Mouse (Mus musculus) kidney, postnatal 0 days (tissue): ENCODE measurements around the gene Masp1. TPM values are rescaled to one million over a fixed set of nuclear protein-coding genes. Genes with fewer than 3 reads are reported as not detected.
A peak's percentile ranks its signal among the peaks of the same experiment; 100 is the strongest.

Source experiments
- ATAC-seq: fragments of 200-750 bp; cut with Nextera tagmentation; replicated peaks from 2 replicates; pipeline ENCODE4 v1.8.0; 2017; ENCODE audit warnings: low read depth, moderate number of reproducible peaks, moderate TSS enrichment, moderate library complexity; ENCODE audit not compliant: low FRiP score
- DNase-seq: peaks from one replicate; pipeline ENCODE4 v3.0.0-alpha.2; 2016; ENCODE audit warnings: low spot score
- H3K27ac ChIP-seq: fragments of 300-500 bp; sonication (generic); 2 replicates; pipeline ENCODE4 v1.5.1; 2014; ENCODE audit warnings: mild to moderate bottlenecking
- H3K27me3 ChIP-seq: fragments of 300-500 bp; sonication (generic); 2 replicates; pipeline ENCODE4 v1.6.1; 2014; ENCODE audit warnings: low read length, mixed read lengths; ENCODE audit not compliant: insufficient read depth
- H3K36me3 ChIP-seq: fragments of 300-500 bp; sonication (generic); 2 replicates; pipeline ENCODE4 v1.6.1; 2014; ENCODE audit warnings: low read length, mixed read lengths; ENCODE audit not compliant: insufficient read depth
- H3K4me1 ChIP-seq: fragments of 300-500 bp; sonication (generic); replicated peaks from 2 replicates; pipeline ENCODE4 v1.6.1; 2014; ENCODE audit warnings: antibody characterized with exemption, low read length, mixed read lengths; ENCODE audit not compliant: insufficient read depth
- H3K4me2 ChIP-seq: fragments of 300-500 bp; sonication (generic); 2 replicates; pipeline ENCODE4 v1.6.1; 2014; ENCODE audit warnings: mild to moderate bottlenecking, low read length, moderate library complexity, mixed read lengths
- H3K4me3 ChIP-seq: fragments of 300-500 bp; sonication (generic); replicated peaks from 2 replicates; pipeline ENCODE4 v1.5.1; 2014; ENCODE audit warnings: low read depth, low read length
- H3K9ac ChIP-seq: fragments of 300-500 bp; sonication (generic); 2 replicates; pipeline ENCODE4 v1.6.1; 2014; ENCODE audit warnings: low read depth, low read length
- H3K9me3 ChIP-seq: fragments of 300-500 bp; sonication (generic); replicated peaks from 2 replicates; pipeline ENCODE4 v1.6.1; 2016; ENCODE audit warnings: low read length, inconsistent platforms, mixed read lengths
- CTCF ChIP-seq: IDR thresholded peaks from 2 replicates; pipeline ENCODE4 v1.5.1; 2016; ENCODE audit warnings: antibody characterized with exemption, low read depth, mild to moderate bottlenecking, moderate library complexity
- WGBS: fragments of 180-500 bp; shearing (Covaris S2); extraction: QIAGEN DNeasy Blood & Tissue Kit; methylation state at CpG from one replicate; pipeline ENCODE4 v1.1.7; 2014; 5-methylcytosine and 5-hydroxymethylcytosine counted together
- polyA plus RNA-seq: library from polyadenylated mRNA; unstranded; fragments of >200 nt; fragmentation: Nextera tagmentation; extraction: Ambion mirVana; gene quantifications from 2 replicates; pipeline ENCODE4 v1.2.1, GENCODE M21; 2015

The Masp1 gene
- polyA plus RNA-seq, 1 experiment from 2014 or later, result 3.3 TPM

- peak; percentile 81 for DNase-seq
- no peaks in the 10 kb centered on the region for H3K27me3 ChIP-seq
- no peak overlapping the region for H3K9ac ChIP-seq
- H3K4me2 ChIP-seq, result no peak overlapping the region
- WGBS, result 43% methylated on average over 8 of the region's 8 CpGs
- H3K9me3 ChIP-seq, result no peaks in the 10 kb centered on the region
- no peaks in the 10 kb centered on the region for H3K36me3 ChIP-seq
- H3K4me1 ChIP-seq, result no peaks in the 10 kb centered on the region
- H3K4me3 ChIP-seq, result no peak overlapping the region
- H3K27ac ChIP-seq, result no peak overlapping the region
- peak; percentile 89 for TF ChIP-seq CTCF
- no peak for ATAC-seq
Observed at GRCm38 (mm10) chr16:23550346-23550980, 29.8 kb upstream of the Masp1 start.

GRCm38 (mm10) chr16:23547783-23548182, 27.2 kb upstream of the Masp1 start:
- no peak overlapping the region for H3K4me3 ChIP-seq
- H3K9ac ChIP-seq, result no peak overlapping the region
- no peaks in the 10 kb centered on the region for H3K9me3 ChIP-seq
- no peaks in the 10 kb centered on the region for H3K36me3 ChIP-seq
- no peaks in the 10 kb centered on the region for H3K27me3 ChIP-seq
- TF ChIP-seq CTCF, result peak; percentile 32; the same call in 1 of the 2 replicates
- no peak overlapping the region for H3K27ac ChIP-seq
- 93% methylated on average over 4 of the region's 4 CpGs for WGBS
- DNase-seq (no peak), ATAC-seq (no peak)
- H3K4me2 ChIP-seq, result no peak overlapping the region
- H3K4me1 ChIP-seq, result no peaks in the 10 kb centered on the region

GRCm38 (mm10) chr16:23544361-23544760, 23.7 kb upstream of the Masp1 start:
- WGBS, result 19% methylated on average over 7 of the region's 7 CpGs
- Histone ChIP-seq H3K27me3 (no peaks in the 10 kb centered on the region), H3K4me1 (no peaks in the 10 kb centered on the region), H3K9me3 (no peaks in the 10 kb centered on the region), H3K4me2 (no peak overlapping the region), H3K27ac (no peak overlapping the region), H3K9ac (no peak overlapping the region), H3K36me3 (no peaks in the 10 kb centered on the region), H3K4me3 (no peak overlapping the region)
- DNase-seq (peak; percentile 67), ATAC-seq (no peak)
- no peak for TF ChIP-seq CTCF

- ATAC-seq, result no peak
- WGBS, result 73% methylated on average over 4 of the region's 4 CpGs
- no peak for DNase-seq
- Histone ChIP-seq H3K27me3 (no peaks in the 10 kb centered on the region), H3K9me3 (no peaks in the 10 kb centered on the region), H3K9ac (no peak overlapping the region), H3K27ac (no peak overlapping the region), H3K36me3 (no peaks in the 10 kb centered on the region), H3K4me3 (no peak overlapping the region), H3K4me2 (no peak overlapping the region), H3K4me1 (no peaks in the 10 kb centered on the region)
- TF ChIP-seq CTCF, result no peak
Observed at GRCm38 (mm10) chr16:23542866-23543265, 22.3 kb upstream of the Masp1 start.

DNA sequence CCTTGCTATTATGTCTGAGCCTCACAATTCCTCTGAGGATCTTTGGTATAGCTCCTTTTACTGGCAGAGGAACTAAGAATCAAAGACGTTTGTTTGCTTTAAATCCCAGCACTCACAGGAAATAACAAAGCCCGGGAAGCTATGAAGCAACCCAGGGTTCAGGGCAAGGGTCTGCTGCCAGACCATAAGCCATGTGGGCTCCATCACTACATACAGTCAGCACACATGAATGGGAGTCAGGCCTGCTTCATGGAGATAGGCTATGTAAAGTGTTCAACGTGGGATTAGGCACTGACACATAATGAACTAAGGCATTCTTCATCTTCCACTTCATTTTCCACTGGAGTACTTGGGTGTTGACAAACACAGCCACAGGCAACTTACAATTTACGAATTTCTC, 20.4 kb upstream of the Masp1 start:
- WGBS, result 55% methylated on average over 4 of the region's 4 CpGs
- Histone ChIP-seq H3K4me3 (no peak overlapping the region), H3K27ac (no peak overlapping the region), H3K27me3 (no peaks in the 10 kb centered on the region), H3K4me1 (no peaks in the 10 kb centered on the region), H3K36me3 (no peaks in the 10 kb centered on the region), H3K4me2 (no peak overlapping the region), H3K9ac (no peak overlapping the region), H3K9me3 (no peaks in the 10 kb centered on the region)
- TF ChIP-seq CTCF, result no peak
- no peak for ATAC-seq
- DNase-seq, result no peak

DNA sequence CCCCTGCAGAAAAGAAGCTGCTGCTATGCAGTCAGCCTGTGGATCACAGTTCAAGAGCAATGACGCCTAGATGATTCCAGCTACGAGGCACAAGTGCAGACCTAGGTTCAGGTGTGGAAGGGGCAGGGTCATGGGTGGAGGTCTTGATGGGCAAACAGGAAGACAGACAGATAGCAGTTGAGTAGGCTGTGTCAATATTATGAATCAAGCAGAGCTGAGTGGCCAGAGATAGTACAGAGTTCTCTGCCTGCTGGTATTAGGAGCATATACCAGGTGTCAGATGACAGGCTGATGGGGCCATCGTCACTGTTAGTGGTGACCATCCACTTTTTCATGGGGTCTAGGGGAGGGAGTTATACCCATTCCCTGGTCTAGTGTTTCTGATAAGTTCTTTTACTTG, 13.1 kb upstream of the Masp1 start:
- Histone ChIP-seq H3K9me3 (no peaks in the 10 kb centered on the region), H3K9ac (no peak overlapping the region), H3K27ac (no peak overlapping the region), H3K4me2 (no peak overlapping the region), H3K36me3 (no peaks in the 10 kb centered on the region), H3K4me1 (no peaks in the 10 kb centered on the region), H3K4me3 (no peak overlapping the region), H3K27me3 (no peaks in the 10 kb centered on the region)
- no peak for TF ChIP-seq CTCF
- DNase-seq, result no peak
- WGBS, result 59% methylated on average over 3 of the region's 3 CpGs
- ATAC-seq, result no peak

- Histone ChIP-seq H3K27me3 (no peaks in the 10 kb centered on the region), H3K9me3 (no peaks in the 10 kb centered on the region), H3K9ac (no peak overlapping the region), H3K4me3 (no peak overlapping the region), H3K27ac (no peak overlapping the region), H3K4me2 (no peak overlapping the region), H3K36me3 (no peaks in the 10 kb centered on the region), H3K4me1 (no peaks in the 10 kb centered on the region)
- no peak for ATAC-seq
- WGBS, result 59% methylated on average over 4 of the region's 4 CpGs
- no peak for DNase-seq
- TF ChIP-seq CTCF, result no peak
Observed at GRCm38 (mm10) chr16:23529186-23529585, 8.6 kb upstream of the Masp1 start.
